Mouse (Mus musculus) gastrocnemius, adult 18-20 months (tissue): ENCODE data around the gene Usp37. TPM values are rescaled to one million over a fixed set of nuclear protein-coding genes. Genes with fewer than 3 reads are reported as not detected.

Experiments used
- DNase-seq: peaks from one replicate; pipeline ENCODE4 v3.0.0; 2021; ENCODE audit warnings: low spot score
- total RNA-seq, 2 experiments: library from RNA; stranded (reverse); gene quantifications; 2 replicates each; pipeline ENCODE4 v1.2.3; 2021

Gene Usp37
- total RNA-seq, 2 experiments from 2014 or later: 7.2 to 7.8 TPM

DNA sequence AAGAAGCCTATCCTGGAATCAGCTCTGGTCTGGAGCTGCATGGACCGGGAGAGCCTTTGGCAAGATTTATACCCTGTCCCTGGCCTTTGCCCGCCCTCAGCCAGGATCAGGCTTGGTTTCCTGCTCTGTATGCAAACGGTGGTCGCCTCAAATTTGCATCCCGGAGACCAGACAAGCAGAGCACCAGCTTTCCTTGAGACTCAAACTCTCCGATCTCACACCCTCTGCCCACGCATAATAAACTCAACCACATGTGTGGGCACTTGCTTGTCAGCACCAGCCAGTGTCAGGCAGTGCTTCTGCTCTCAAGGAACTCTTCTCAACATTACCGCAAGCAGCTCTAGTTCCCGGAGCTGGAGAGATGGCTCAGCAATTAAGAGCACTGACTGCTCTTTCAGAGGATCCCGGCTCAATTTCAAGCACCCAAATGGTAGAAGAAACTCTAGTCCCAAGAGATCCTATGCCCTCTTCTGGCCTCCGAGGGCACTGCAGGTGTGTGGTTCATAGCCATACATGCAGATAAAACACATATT lies 146.1 kb downstream of the Usp37 start:
- DNase-seq: peak; percentile 76

GRCm38 (mm10) chr1:74397268-74397918 lies 146.7 kb downstream of the Usp37 start:
- peak; percentile 99 for DNase-seq

- DNase-seq: peak; percentile 50
Measured at GRCm38 (mm10) chr1:74396456-74397222, 147.4 kb downstream of the Usp37 start.

GRCm38 (mm10) chr1:74395290-74395689 lies 148.8 kb downstream of the Usp37 start:
- no peak for DNase-seq

GRCm38 (mm10) chr1:74394858-74395257 lies 149.2 kb downstream of the Usp37 start:
- DNase-seq: no peak

DNA sequence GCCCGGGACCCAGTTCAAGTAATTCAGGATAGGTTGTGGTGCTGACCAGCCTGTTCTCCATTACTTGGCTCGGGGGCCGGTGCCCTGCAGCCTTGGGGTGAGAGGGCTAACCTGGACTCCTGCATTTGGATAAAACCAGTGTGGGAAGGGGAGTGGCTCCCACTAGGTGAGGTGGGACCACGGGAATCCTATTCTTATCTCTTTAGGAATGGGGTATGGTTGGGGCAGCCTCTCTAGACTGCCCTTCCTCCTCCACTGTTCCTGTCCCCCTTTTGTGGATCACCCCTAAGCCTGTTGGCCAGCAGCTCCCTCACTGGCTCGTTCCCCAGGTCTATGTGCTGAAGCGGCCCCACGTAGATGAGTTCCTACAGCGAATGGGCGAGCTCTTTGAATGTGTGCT lies 149.8 kb downstream of the Usp37 start:
- no peak for DNase-seq

GRCm38 (mm10) chr1:74393697-74394096 lies 150.4 kb downstream of the Usp37 start:
- no peak for DNase-seq

- no peak for DNase-seq
Measured at GRCm38 (mm10) chr1:74393010-74393409, 151.1 kb downstream of the Usp37 start.

DNA sequence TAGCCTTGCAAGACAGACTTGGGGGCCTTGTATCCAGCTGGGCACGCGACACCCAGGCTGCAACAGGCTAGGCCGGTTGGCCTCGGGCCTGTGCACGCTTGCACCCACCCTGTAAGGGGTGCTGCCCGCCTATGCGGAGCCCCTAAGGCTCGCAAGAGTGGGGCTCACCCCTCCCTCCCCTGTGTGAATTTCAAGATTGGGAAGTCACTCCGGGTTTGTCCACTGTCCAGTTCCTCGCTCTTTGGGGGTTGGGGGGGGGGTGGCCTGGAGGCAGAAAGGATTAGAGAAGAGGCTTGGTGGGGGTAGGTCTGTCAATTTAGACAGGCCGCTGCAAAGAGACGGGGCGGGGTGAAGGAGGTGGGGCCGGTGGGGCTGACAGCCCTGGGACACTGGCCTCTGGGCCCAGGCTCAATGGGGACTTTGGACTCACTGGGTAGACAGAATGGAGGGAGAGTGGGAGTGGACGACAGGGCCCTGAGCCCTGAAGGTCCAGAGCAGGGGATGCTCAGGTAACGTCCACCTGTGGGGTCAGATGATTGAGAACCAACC lies 151.6 kb downstream of the Usp37 start:
- no peak for DNase-seq

GRCm38 (mm10) chr1:74391844-74392441 lies 152.1 kb downstream of the Usp37 start:
- DNase-seq: peak; percentile 79

- peak; percentile 98 for DNase-seq
Measured at GRCm38 (mm10) chr1:74390924-74391748, 152.9 kb downstream of the Usp37 start, which contains the start of gene Ctdsp1. Gene Ctdsp1 (plus strand): TSS chr1:74391509.

DNA sequence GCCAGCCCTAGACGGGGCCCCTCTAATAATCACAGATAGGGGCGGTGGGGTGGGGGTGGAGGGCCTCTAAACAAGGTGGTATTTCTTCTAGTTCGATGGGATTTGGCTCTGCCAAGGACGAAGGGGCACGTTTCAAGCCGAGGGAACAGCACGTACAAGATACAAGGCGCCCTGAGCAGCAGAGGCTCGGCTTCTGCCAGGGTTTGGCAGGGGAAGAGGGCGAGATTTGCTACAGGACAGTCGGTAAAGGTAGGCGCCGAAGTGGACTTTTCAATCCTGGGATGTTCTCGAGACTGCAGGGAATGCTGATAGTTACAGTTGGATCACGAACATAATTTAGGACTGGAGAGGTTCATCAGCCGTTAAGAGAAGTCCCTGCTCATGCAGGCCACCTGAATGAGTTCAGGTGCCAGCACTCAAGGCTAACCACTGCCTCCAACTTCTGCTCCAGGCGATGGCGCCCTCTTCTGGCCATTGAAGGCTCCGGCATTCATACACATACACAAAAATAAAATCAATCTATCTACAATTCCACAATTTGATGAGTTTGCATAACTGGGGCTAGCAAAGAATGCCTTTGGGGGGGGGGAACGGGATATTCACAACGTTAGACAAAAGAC lies 153.7 kb downstream of the Usp37 start:
- peak; percentile 75 for DNase-seq

DNA sequence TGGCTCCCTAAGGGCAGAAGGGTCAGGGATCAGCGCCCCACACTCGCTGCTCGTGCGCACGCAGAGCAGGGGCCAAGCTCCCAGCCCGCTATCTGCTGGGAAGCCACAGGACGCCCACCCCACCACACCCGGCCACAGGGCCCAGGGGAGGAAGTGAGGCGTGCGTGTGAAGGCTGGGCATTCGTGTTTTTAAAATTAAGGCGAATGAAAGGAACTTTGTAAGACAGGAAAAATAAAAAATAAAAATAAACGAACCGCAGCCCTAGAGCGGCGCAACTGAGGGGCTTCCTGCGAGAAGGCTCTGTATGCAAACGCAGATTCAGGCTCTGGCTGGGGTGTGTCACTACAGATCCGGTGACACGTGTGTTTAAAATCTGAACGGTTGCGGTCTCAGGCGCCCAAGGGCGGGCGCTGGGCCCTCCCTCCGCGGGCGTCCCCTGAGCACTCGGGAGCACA lies 154.2 kb downstream of the Usp37 start:
- DNase-seq: no peak

- DNase-seq: no peak
Measured at GRCm38 (mm10) chr1:74388398-74388920, 155.6 kb downstream of the Usp37 start.

- DNase-seq: no peak
Measured at GRCm38 (mm10) chr1:74387386-74387988, 156.6 kb downstream of the Usp37 start.

- peak; percentile 97 for DNase-seq
Measured at GRCm38 (mm10) chr1:74386714-74387385, 157.2 kb downstream of the Usp37 start.

GRCm38 (mm10) chr1:74386363-74386713 lies 157.7 kb downstream of the Usp37 start:
- no peak for DNase-seq

DNA sequence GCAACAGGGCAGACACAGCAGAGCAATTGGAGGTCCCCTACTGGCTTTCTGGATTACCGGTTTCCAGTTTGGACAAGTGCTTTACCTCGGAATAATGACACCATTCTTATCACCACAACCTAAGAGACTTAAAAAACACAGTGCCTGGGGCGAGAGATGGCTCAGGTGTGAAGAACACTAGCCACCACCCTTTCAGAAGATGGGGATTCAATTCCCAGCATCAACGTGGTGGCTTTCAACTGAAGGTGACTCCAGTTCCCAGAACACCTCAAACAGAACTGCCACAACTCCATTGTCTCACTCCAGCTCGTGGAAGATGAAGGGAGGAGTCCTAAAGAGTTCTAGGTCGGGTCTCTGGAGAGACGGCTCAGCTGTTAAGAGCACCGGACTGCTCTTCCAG lies 158.6 kb downstream of the Usp37 start:
- no peak for DNase-seq
